Mouse (Mus musculus): Measurements from ENCODE around the gene Kcnj16. TPM values are rescaled to one million over a fixed set of nuclear protein-coding genes. Genes with fewer than 3 reads are reported as not detected.

The Kcnj16 gene
- not detected for total RNA-seq (2021)
- long read RNA-seq, experiment 1 = 0 reads
- long read RNA-seq, experiment 2 = 0 reads

- no peak for DNase-seq (ENCODE audit: low spot score in 2 of 2)
These were observed at the start of gene Kcnj16 for GRCm38 (mm10) chr11:110967762-110968135. Gene Kcnj16 (plus strand): TSS chr11:110968033.

- no peak for DNase-seq (ENCODE audit: low spot score in 2 of 2)
These were observed 48.9 kb upstream of the Kcnj16 start for GRCm38 (mm10) chr11:110918808-110919465.

GRCm38 (mm10) chr11:110935699-110936098 lies 32.1 kb upstream of the Kcnj16 start:
- no peak for DNase-seq (ENCODE audit: low spot score in 2 of 2)

DNA sequence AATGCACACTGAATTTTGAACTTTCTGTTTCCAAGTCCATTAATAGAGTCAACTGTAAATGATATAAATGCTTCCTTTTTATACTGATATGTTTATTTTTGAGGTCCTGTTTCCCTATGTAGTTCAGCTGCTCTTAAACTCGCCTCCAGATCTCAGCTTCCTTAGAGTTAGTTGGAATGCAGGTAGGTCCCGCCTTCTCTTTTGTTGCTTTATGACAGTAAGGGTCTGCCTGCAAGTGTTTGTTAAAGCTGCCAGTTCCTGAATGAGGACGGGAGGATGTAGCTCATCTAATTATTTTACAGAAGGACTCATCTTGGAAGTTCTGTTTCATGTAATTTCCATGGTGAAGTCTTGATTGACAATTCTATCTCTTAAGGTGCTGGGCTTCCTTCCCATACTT lies 25.6 kb upstream of the Kcnj16 start:
- DNase-seq (ENCODE audit: low spot score in 2 of 2) = no peak

DNA sequence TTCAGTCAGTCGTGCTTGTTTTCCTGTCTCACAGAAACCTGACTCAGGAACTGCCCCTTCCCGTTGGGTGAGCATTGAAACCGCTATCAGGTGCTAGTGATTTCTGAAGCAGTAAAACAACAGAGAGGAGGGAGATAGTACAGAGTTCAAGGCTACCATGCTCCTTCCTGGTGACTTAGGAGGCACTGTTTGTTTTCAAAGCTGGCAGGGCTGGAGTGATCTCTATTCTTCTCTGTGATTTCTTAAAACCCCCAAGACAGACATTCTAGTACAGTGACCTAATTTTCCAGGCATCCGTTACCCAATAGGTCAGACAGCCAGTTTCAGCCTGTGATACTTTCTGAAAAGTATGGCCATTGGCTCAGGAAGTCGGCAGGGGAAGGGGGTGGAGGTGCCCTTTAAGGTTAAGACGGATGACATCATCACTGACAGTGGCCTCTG lies 25.1 kb upstream of the Kcnj16 start:
- DNase-seq (ENCODE audit: low spot score in 2 of 2) = no peak

GRCm38 (mm10) chr11:110956665-110957064 lies 11.2 kb upstream of the Kcnj16 start:
- no peak for DNase-seq (ENCODE audit: low spot score in 2 of 2)

GRCm38 (mm10) chr11:110961592-110962021 lies 6.2 kb upstream of the Kcnj16 start:
- DNase-seq (ENCODE audit: low spot score in 2 of 2) = no peak

GRCm38 (mm10) chr11:110967019-110967761 lies 643 bp upstream of the Kcnj16 start:
- DNase-seq (ENCODE audit: low spot score in 2 of 2) = no peak

- DNase-seq (ENCODE audit: low spot score in 2 of 2) = no peak
These were observed 1.1 kb downstream of the Kcnj16 start for GRCm38 (mm10) chr11:110968901-110969300.

DNA sequence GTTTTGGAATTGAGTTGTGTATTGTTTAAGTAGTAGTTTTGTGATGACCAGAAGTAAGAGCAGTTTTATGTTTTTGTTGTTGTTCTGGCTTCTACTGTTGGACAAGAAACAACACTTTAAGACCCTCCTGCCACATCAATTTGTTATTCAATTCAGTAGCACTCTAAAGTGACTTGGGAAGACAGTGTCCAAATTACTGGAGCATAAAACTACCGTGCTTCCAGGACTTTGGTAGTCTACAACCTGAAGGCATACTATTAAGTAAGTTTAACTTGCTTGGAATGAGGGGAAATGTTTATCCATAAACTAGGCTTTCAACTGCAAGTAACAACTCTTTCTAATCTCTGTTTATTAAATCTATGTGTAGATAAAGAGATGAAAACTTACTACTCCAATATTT lies 17.7 kb downstream of the Kcnj16 start:
- no peak for DNase-seq (ENCODE audit: low spot score in 2 of 2)

- no peak for DNase-seq (ENCODE audit: low spot score in 2 of 2)
These were observed 18.1 kb downstream of the Kcnj16 start for GRCm38 (mm10) chr11:110985949-110986348.

DNA sequence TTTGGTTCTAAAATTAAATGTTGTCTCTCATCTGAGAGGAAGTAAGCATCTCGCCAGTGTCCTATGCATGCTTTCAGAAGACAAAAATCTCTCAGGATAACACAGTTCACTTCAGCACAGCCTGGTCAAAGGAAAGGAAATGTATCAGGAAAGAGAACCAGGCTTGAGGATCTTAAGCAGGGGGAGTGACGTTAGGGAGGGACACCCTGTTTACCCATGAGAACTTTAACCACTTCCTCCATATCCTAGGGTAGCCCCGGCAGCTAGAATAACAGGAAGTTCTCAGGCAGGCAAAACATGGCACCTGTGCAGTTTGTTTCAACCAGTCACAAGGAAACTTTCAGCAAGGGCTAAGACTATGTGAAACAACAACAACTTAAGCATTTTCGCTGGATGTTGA lies 25.8 kb downstream of the Kcnj16 start:
- DNase-seq (ENCODE audit: low spot score in 2 of 2) = no peak

GRCm38 (mm10) chr11:110997211-110997610 lies 29.4 kb downstream of the Kcnj16 start:
- DNase-seq (ENCODE audit: low spot score in 2 of 2) = no peak

DNA sequence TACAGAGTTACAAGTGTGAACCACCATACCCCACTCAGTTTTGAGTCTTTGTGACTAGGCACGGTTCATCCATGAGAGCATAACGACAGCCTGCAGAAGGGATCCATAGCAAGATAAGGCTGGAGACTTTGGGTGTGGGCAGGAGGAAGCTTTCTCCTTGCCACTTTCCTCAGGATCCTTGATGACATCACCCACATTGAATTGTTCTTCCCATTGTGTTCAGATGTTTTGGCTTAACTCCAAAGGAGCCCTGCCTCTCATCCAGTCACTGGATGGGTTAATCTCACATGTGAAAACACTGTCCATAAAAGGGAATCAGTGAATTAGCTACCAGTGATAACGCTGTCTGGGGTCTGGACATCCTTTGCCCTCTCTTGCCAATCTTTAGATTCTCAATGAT lies 37.3 kb downstream of the Kcnj16 start:
- DNase-seq (ENCODE audit: low spot score in 2 of 2) = no peak

DNA sequence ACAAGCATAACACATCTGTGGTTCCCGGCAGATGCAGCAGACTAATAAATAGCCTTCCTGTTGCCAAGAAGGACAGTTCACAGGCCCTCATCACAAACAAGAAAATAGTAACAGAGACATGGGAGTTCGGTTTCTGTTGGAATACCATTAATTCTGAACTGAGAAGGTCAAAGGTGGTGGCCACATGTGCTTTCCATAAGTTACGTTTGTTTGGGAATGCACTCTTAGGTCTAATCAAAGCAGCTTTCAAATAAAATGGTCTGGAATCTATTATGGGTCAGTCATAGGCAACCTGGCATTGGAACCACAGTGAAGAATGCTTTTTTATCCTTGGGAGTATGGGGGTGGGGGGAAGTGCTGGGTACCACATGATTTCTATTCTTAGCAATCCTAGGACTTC lies 41.6 kb downstream of the Kcnj16 start:
- DNase-seq (ENCODE audit: low spot score in 2 of 2) = no peak

DNA sequence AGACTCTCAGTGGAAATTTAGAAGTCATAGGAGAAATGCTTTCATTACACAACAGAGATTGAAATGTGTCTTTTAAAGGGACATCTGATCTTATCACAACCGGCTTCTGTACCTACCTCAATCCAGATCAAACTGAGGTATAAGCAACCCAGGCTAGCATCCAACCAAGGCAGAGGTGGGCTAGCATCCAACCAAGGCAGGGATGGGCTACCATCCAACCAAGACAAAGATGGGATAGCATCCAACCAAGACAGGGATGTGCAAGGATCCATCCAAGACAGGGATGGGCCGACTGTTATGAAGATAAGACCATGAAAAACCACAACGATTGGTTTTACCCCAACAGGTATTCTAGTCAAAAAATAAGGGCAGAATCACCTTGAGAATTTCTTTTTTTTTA lies 48.4 kb downstream of the Kcnj16 start:
- no peak for DNase-seq (ENCODE audit: low spot score in 2 of 2)

- DNase-seq (ENCODE audit: low spot score in 2 of 2) = no peak
These were observed 52.4 kb downstream of the Kcnj16 start for GRCm38 (mm10) chr11:111020211-111020610.

DNA sequence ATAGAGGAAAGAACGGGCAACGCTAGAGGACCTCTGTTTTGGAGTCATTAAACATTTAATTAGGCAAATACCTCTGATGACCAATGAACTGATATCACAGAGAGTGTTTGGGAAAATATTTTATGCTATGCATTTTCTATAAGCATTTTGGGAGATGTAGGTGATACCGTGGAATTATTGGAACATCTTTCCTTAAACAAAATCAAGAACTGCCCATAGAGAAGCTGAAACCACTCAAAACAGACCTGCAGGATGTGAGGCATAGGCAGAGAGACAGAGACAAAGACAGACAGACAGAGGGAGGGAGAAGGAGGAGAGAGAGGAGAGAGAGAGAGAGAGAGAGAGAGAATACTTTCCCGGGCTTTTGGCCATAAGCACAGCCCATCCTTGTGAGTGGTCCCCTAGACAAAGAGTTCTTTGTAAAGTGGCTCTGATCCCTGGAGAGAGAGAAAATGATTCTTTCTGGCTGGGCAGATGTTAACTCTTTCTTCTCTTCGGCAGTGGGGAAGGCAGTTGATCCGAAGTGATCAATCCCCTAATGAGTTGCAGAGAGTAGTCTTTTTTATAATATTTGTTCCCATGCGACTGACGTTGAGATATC lies 54.9 kb downstream of the Kcnj16 start:
- DNase-seq (ENCODE audit: low spot score in 2 of 2) = no peak

GRCm38 (mm10) chr11:111042175-111042574 lies 74.3 kb downstream of the Kcnj16 start:
- DNase-seq (ENCODE audit: low spot score in 2 of 2) = peak in 1 of 2 experiments; percentile 25

DNA sequence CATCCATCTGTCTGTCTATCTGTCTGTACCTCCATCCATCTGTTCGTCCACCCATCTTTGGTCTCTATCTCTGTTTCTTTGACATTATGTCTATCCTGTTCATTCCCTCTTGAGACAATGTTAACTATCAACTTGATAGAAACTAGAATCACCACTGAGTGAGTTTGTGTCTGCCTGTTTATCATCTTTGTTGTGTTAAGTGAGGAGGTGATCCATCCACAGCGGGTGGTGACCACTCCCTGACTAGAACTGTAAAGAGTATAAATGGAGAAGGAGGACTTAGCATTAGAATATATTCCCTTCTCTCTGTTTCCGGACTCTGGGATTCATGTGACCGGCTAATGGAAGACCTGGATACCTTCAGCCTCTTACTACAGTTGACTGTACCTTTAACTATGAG lies 75.5 kb downstream of the Kcnj16 start:
- no peak for DNase-seq (ENCODE audit: low spot score in 2 of 2)

- no peak for DNase-seq (ENCODE audit: low spot score in 2 of 2)
These were observed 86.4 kb downstream of the Kcnj16 start for GRCm38 (mm10) chr11:111054252-111054651.

Data from gastrocnemius, postnatal 4 days (tissue).